Mouse (Mus musculus) cortical plate, adult 2 months (tissue): ENCODE data around the gene Idi1.

ENCODE experiments used
- CTCF ChIP-seq: fragments of 200-500 bp; IDR thresholded peaks from 2 replicates; pipeline ENCODE4 v1.5.1; 2011; ENCODE audit warnings: mild to moderate bottlenecking, control low read depth, low read length; ENCODE audit not compliant: insufficient read depth; ENCODE audit errors: extremely low read depth
- POLR2A ChIP-seq: fragments of 200-500 bp; IDR thresholded peaks from 2 replicates; pipeline ENCODE4 v1.6.1; 2011; ENCODE audit warnings: mild to moderate bottlenecking, low read length, control low read depth; ENCODE audit not compliant: insufficient read depth; ENCODE audit errors: extremely low read depth

DNA sequence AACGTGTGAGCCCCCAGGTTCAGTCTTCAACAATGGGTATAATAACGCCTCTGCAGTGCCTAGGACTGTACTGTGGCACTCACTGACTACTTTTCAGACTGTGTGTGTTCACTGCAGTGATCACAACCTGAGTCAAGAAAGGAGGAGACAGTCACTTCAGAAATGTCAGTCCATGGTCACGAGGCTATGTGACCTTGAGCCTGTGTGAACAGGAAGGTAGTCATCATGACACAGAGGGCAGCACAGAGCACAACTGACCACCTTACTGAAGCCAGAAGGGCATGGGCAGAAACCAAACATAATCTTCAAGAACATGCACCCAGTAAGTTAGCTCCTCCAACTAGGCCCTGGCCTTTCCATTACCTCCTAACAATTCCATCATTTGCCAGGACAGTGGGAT is 3.7 kb upstream of the Idi1 start:
- TF ChIP-seq POLR2A (no peak), CTCF (no peak)
